Mouse (Mus musculus) myocyte (in vitro differentiated cells): ENCODE data around the gene Iqcb1. TPM values are rescaled to one million over a fixed set of nuclear protein-coding genes. Genes with fewer than 3 reads are reported as not detected.

Experiments
- H3K27me3 ChIP-seq: one replicate; pipeline ENCODE4 v1.6.1; 2011; ENCODE audit not compliant: control insufficient read depth, insufficient read depth, insufficient read length
- H3K36me3 ChIP-seq: one replicate; pipeline ENCODE4 v1.6.1; 2011; ENCODE audit not compliant: control insufficient read depth, insufficient read depth
- H3K4me2 ChIP-seq: one replicate; pipeline ENCODE4 v1.6.1; 2011; ENCODE audit warnings: low read depth, control low read depth
- H3K4me3 ChIP-seq: one replicate; pipeline ENCODE4 v1.5.1; 2011; ENCODE audit warnings: mild to moderate bottlenecking, control low read depth, moderate library complexity
- H3K79me2 ChIP-seq: one replicate; pipeline ENCODE4 v1.6.1; 2011; ENCODE audit not compliant: control insufficient read depth, insufficient read depth
- H3ac ChIP-seq: one replicate; pipeline ENCODE4 v1.6.1; 2011; ENCODE audit not compliant: control insufficient read depth, insufficient read length
- CEBPB ChIP-seq: IDR thresholded peaks from 2 replicates; pipeline ENCODE4 v1.6.1; 2011; ENCODE audit warnings: mild to moderate bottlenecking, moderate library complexity; ENCODE audit not compliant: poor library complexity, insufficient read depth, severe bottlenecking
- E2F4 ChIP-seq: IDR thresholded peaks from one replicate; pipeline ENCODE4 v1.6.1; 2011; ENCODE audit warnings: mild to moderate bottlenecking, control low read depth, moderate library complexity; ENCODE audit not compliant: insufficient read depth
- MAX ChIP-seq: IDR thresholded peaks from one replicate; pipeline ENCODE4 v1.6.1; 2011; ENCODE audit warnings: low read depth, mild to moderate bottlenecking, control low read depth
- MYOD1 ChIP-seq, 3 experiments: IDR thresholded peaks; one replicate each; pipeline ENCODE4 v1.6.1; 2011; ENCODE audit warnings: control low read depth in 2 of 3, low read depth in 2 of 3, mild to moderate bottlenecking in 2 of 3, moderate library complexity in 1 of 3; ENCODE audit not compliant: insufficient read length in 2 of 3, control insufficient read depth in 1 of 3
- MYOG ChIP-seq, 3 experiments: IDR thresholded peaks; one replicate each; pipeline ENCODE4 v1.6.1; 2011; ENCODE audit warnings: control low read depth in 2 of 3, low read depth in 2 of 3, mild to moderate bottlenecking in 2 of 3; ENCODE audit not compliant: insufficient read length in 2 of 3, control insufficient read depth in 1 of 3, insufficient read depth in 1 of 3
- POLR2A ChIP-seq: IDR thresholded peaks from one replicate; pipeline ENCODE4 v1.6.1; 2011; ENCODE audit warnings: low read depth, mild to moderate bottlenecking, control low read depth, moderate library complexity; ENCODE audit not compliant: insufficient read length
- POLR2AphosphoS2 ChIP-seq: IDR thresholded peaks from one replicate; pipeline ENCODE4 v1.6.1; 2011; ENCODE audit warnings: low read depth, control low read depth; ENCODE audit not compliant: insufficient read length
- REST ChIP-seq: IDR thresholded peaks from one replicate; pipeline ENCODE4 v1.6.1; 2011; ENCODE audit warnings: mild to moderate bottlenecking, control low read depth, moderate library complexity; ENCODE audit not compliant: insufficient read depth, insufficient read length
- SRF ChIP-seq: IDR thresholded peaks from one replicate; pipeline ENCODE4 v1.6.1; 2011; ENCODE audit warnings: low read depth; ENCODE audit not compliant: control insufficient read depth, insufficient read length
- TCF12 ChIP-seq: IDR thresholded peaks from one replicate; pipeline ENCODE4 v1.6.1; 2011; ENCODE audit warnings: mild to moderate bottlenecking, control low read depth; ENCODE audit not compliant: poor library complexity, insufficient read depth, severe bottlenecking
- TCF3 ChIP-seq: IDR thresholded peaks from one replicate; pipeline ENCODE4 v1.6.1; 2011; ENCODE audit warnings: low read depth, control low read depth; ENCODE audit not compliant: insufficient read length
- USF1 ChIP-seq: IDR thresholded peaks from one replicate; pipeline ENCODE4 v1.6.1; 2011; ENCODE audit warnings: low read depth, mild to moderate bottlenecking, control low read depth, moderate library complexity
- polyA plus RNA-seq: library from polyadenylated mRNA; unstranded; fragments of >200 nt; fragmentation: generic; extraction: Trizol; gene quantifications from one replicate; pipeline ENCODE4 v1.2.1, GENCODE M21; 2012; ENCODE audit warnings: missing spikeins

The Iqcb1 gene
- polyA plus RNA-seq, 1 experiment: 3.2 TPM

- no peak for TF ChIP-seq MAX
- TF ChIP-seq POLR2AphosphoS2: no peak
- no peak for TF ChIP-seq E2F4
- no peak for TF ChIP-seq USF1
- TF ChIP-seq MYOG (IDR thresholded peaks at IDR 0.05; ENCODE audit: control insufficient read depth in 1 of 3, insufficient read depth in 1 of 3, insufficient read length in 2 of 3, low read depth in 2 of 3): no peak
- TF ChIP-seq REST: no peak
- no peak for TF ChIP-seq POLR2A
- TF ChIP-seq MYOD1 (IDR thresholded peaks at IDR 0.05; ENCODE audit: control insufficient read depth in 1 of 3, insufficient read length in 2 of 3, low read depth in 2 of 3): no peak
- TF ChIP-seq TCF3: no peak
- no peak for TF ChIP-seq TCF12
- no peak for TF ChIP-seq CEBPB
- TF ChIP-seq SRF: no peak
- H3ac ChIP-seq: no peak overlapping the region
- H3K79me2 ChIP-seq: no peaks in the 10 kb centered on the region
- H3K36me3 ChIP-seq: peaks cover 40% of the 10 kb centered on the region
- no peak overlapping the region for H3K4me3 ChIP-seq
- H3K4me2 ChIP-seq: no peak overlapping the region
- no peaks in the 10 kb centered on the region for H3K27me3 ChIP-seq
Measured at GRCm38 (mm10) chr16:36921980-36922379, 93.8 kb downstream of the Iqcb1 start.

Other genes starting within 250 kb of the Iqcb1 start
- not detected for gene Cd86, start 162.3 kb upstream of the Iqcb1 start, polyA plus RNA-seq
- not detected for gene Ildr1, start 134.4 kb upstream of the Iqcb1 start, polyA plus RNA-seq
- not detected for gene Slc15a2, start 43.4 kb upstream of the Iqcb1 start, polyA plus RNA-seq
- 0.90 TPM for gene Eaf2, start 46.6 kb downstream of the Iqcb1 start, polyA plus RNA-seq
- 14.3 TPM for gene Golgb1, start 46.8 kb downstream of the Iqcb1 start, polyA plus RNA-seq
- 0.02 TPM for gene Hcls1, start 106.6 kb downstream of the Iqcb1 start, polyA plus RNA-seq
- gene Fbxo40, start 162.1 kb downstream of the Iqcb1 start, polyA plus RNA-seq: 1.3 TPM
- 0.73 TPM for gene Polq, start 183.4 kb downstream of the Iqcb1 start, polyA plus RNA-seq